Mouse (Mus musculus) erythroblast, adult 5-6 weeks (primary cell): ENCODE measurements around the gene Atp11a. TPM values are rescaled to one million over a fixed set of nuclear protein-coding genes. Genes with fewer than 3 reads are reported as not detected.

Experiments
- ATAC-seq: replicated peaks from 2 replicates; pipeline ENCODE4 v1.8.0; 2016; ENCODE audit warnings: moderate number of reproducible peaks, mild to moderate bottlenecking, moderate TSS enrichment, inconsistent platforms; ENCODE audit not compliant: poor library complexity, low FRiP score, severe bottlenecking
- total RNA-seq, 2 experiments: library from RNA; stranded (forward) in 1 of 2; stranded (reverse) in 1 of 2; fragments of 150-400 nt in 1 of 2; fragments of 200-764, 138-1000 nt in 1 of 2; gene quantifications; 2 replicates each; pipeline versions ENCODE4 v1.2.3 to v1.2.4; 2015 to 2017; ENCODE audit warnings: low replicate concordance in 2 of 2

Atp11a gene
- total RNA-seq (2015; ENCODE audit: low replicate concordance) (7.7 and 9.4 TPM in 2 replicates), total RNA-seq (2017; ENCODE audit: low replicate concordance) (8.3 and 15.2 TPM in 2 replicates)

- ATAC-seq, result no peak
Measured at GRCm38 (mm10) chr8:12756391-12757157, at the start of gene Atp11a. Gene Atp11a (plus strand): TSS chr8:12757014.

- no peak for ATAC-seq
Measured at GRCm38 (mm10) chr8:12711623-12712022, 45.2 kb upstream of the Atp11a start.

GRCm38 (mm10) chr8:12715861-12716585 lies 40.8 kb upstream of the Atp11a start:
- ATAC-seq, result no peak

- ATAC-seq, result no peak
Measured at GRCm38 (mm10) chr8:12719091-12719490, 37.7 kb upstream of the Atp11a start.

- no peak for ATAC-seq
Measured at GRCm38 (mm10) chr8:12728644-12729043, 28.2 kb upstream of the Atp11a start.

- ATAC-seq, result no peak
Measured at GRCm38 (mm10) chr8:12730780-12731179, 26.0 kb upstream of the Atp11a start.

- ATAC-seq, result no peak
Measured at GRCm38 (mm10) chr8:12732431-12732830, 24.4 kb upstream of the Atp11a start.

GRCm38 (mm10) chr8:12739113-12739512 lies 17.7 kb upstream of the Atp11a start:
- ATAC-seq, result no peak

GRCm38 (mm10) chr8:12743390-12743789 lies 13.4 kb upstream of the Atp11a start:
- ATAC-seq, result no peak

- no peak for ATAC-seq
Measured at GRCm38 (mm10) chr8:12748183-12748582, 8.6 kb upstream of the Atp11a start.

GRCm38 (mm10) chr8:12749116-12749515 lies 7.7 kb upstream of the Atp11a start:
- no peak for ATAC-seq

GRCm38 (mm10) chr8:12753054-12753453 lies 3.8 kb upstream of the Atp11a start:
- ATAC-seq, result no peak

- no peak for ATAC-seq
Measured at GRCm38 (mm10) chr8:12754115-12754514, 2.7 kb upstream of the Atp11a start.

GRCm38 (mm10) chr8:12755312-12755711 lies 1.5 kb upstream of the Atp11a start:
- no peak for ATAC-seq

- no peak for ATAC-seq
Measured at GRCm38 (mm10) chr8:12755826-12756225, 988 bp upstream of the Atp11a start.

- ATAC-seq, result no peak
Measured at GRCm38 (mm10) chr8:12757231-12757940, 572 bp downstream of the Atp11a start.

- ATAC-seq, result no peak
Measured at GRCm38 (mm10) chr8:12759963-12760362, 3.1 kb downstream of the Atp11a start.

- no peak for ATAC-seq
Measured at GRCm38 (mm10) chr8:12761873-12762272, 5.1 kb downstream of the Atp11a start.

- no peak for ATAC-seq
Measured at GRCm38 (mm10) chr8:12763565-12764108, 6.8 kb downstream of the Atp11a start.

- ATAC-seq, result no peak
Measured at GRCm38 (mm10) chr8:12764971-12765370, 8.2 kb downstream of the Atp11a start.
